25 mouse cellular contexts compared by ENCODE assay signal in genomic region chr8:126647350-126647749, GRCm38 (mm10). TPM values are rescaled to one million over a fixed set of nuclear protein-coding genes. Genes with fewer than 3 reads are reported as not detected.
DNase-seq lines count a peak whose midpoint lies in the region; ATAC-seq and TF ChIP-seq lines count a peak whose summit lies in the region.
"Had no signal": no experiment of that assay in that cellular context is flagged by ENCODE, and none has a peak within 500 bp of the region (broad histone marks: within the 10 kb centered on the region; RNA-seq: fewer than 3 reads in every experiment).

No protein-coding gene starts in this region.

- H3K4me1 ChIP-seq in intestine, embryonic 15.5 days (replicated peaks) = no peaks in the 10 kb centered on the region
- peaks cover 11% of the 10 kb centered on the region for H3K4me1 ChIP-seq in intestine, embryonic 16.5 days (ENCODE audit: control insufficient read depth, insufficient read depth, low read length)
- H3K4me1 ChIP-seq in lung, embryonic 16.5 days (replicated peaks; ENCODE audit: control insufficient read depth, insufficient read depth, low read length) = peaks cover 8% of the 10 kb centered on the region
- H3K4me1 ChIP-seq in liver, embryonic 15.5 days (replicated peaks) = peaks cover 16% of the 10 kb centered on the region
- H3K4me1 ChIP-seq in stomach, postnatal 0 days (replicated peaks; ENCODE audit: control insufficient read depth, insufficient read depth) = no peaks in the 10 kb centered on the region
- H3K4me1 ChIP-seq: forebrain, embryonic 13.5 days; midbrain, embryonic 15.5 days had no signal

- H3K36me3 ChIP-seq in intestine, embryonic 15.5 days = no peaks in the 10 kb centered on the region
- no peaks in the 10 kb centered on the region for H3K36me3 ChIP-seq in intestine, embryonic 16.5 days (ENCODE audit: control insufficient read depth, insufficient read depth, low read length)
- no peaks in the 10 kb centered on the region for H3K36me3 ChIP-seq in lung, embryonic 16.5 days (ENCODE audit: control insufficient read depth, insufficient read depth, low read length)
- H3K36me3 ChIP-seq in liver, embryonic 15.5 days (replicated peaks) = no peaks in the 10 kb centered on the region
- no peaks in the 10 kb centered on the region for H3K36me3 ChIP-seq in stomach, postnatal 0 days (ENCODE audit: control insufficient read depth, insufficient read depth, low read length)
- H3K36me3 ChIP-seq: heart, embryonic 15.5 days; limb, embryonic 12.5 days; midbrain, embryonic 10.5 days; midbrain, embryonic 15.5 days had no signal

- H3K4me2 ChIP-seq in intestine, embryonic 15.5 days (replicated peaks) = no peak overlapping the region
- no peak overlapping the region for H3K4me2 ChIP-seq in intestine, embryonic 16.5 days (ENCODE audit: low read depth, low read length)
- H3K4me2 ChIP-seq in lung, embryonic 16.5 days (ENCODE audit: low read depth, low read length) = no peak overlapping the region
- H3K4me2 ChIP-seq in liver, embryonic 15.5 days = no peak overlapping the region
- H3K4me2 ChIP-seq in stomach, postnatal 0 days (replicated peaks; ENCODE audit: low read depth) = no peak overlapping the region
- H3K4me2 ChIP-seq: forebrain, embryonic 13.5 days; heart, embryonic 15.5 days; limb, embryonic 12.5 days; midbrain, embryonic 15.5 days had no signal

- no peak for TF ChIP-seq EP300 in stomach, postnatal 0 days (optimal IDR thresholded peaks at IDR 0.05)

- DNase-seq in lung, adult 18-20 months = no peak
- no peak for DNase-seq in stomach, postnatal 0 days (ENCODE audit: low spot score)
- no peak for DNase-seq in ovary, postnatal 10 days (ENCODE audit: low spot score)
- DNase-seq: adrenal gland, postnatal 25 days; B cell, adult 2 months; cerebellum, adult 11-12 months; cerebellum, adult 9-11 months; embryo, embryonic 11 days; gastrocnemius, postnatal 25 days; kidney, adult 8-10 months; lung, postnatal 14 days; thymus, postnatal 14 days had no signal

- ATAC-seq in intestine, embryonic 15.5 days = no peak
- no peak for ATAC-seq in intestine, embryonic 16.5 days
- ATAC-seq in lung, embryonic 16.5 days (ENCODE audit: low read depth) = no peak
- ATAC-seq in liver, embryonic 15.5 days (ENCODE audit: insufficient read depth) = peak; percentile 49
- ATAC-seq in stomach, postnatal 0 days (ENCODE audit: low FRiP score, low TSS enrichment) = no peak
- ATAC-seq: forebrain, embryonic 13.5 days; hindbrain, embryonic 16.5 days; midbrain, embryonic 15.5 days had no signal

- H3K4me3 ChIP-seq in intestine, embryonic 15.5 days (replicated peaks) = no peak overlapping the region
- no peak overlapping the region for H3K4me3 ChIP-seq in intestine, embryonic 16.5 days (ENCODE audit: low read length)
- no peak overlapping the region for H3K4me3 ChIP-seq in lung, embryonic 16.5 days (ENCODE audit: low read length)
- no peak overlapping the region for H3K4me3 ChIP-seq in liver, embryonic 15.5 days (replicated peaks)
- H3K4me3 ChIP-seq in stomach, postnatal 0 days (ENCODE audit: low read depth, low read length) = no peak overlapping the region
- H3K4me3 ChIP-seq: forebrain, embryonic 13.5 days; heart, embryonic 15.5 days; layer of hippocampus, adult 2 months; left cerebral cortex, adult 2 months; limb, embryonic 12.5 days; midbrain, embryonic 10.5 days; midbrain, embryonic 15.5 days had no signal

- no peaks in the 10 kb centered on the region for H3K9me3 ChIP-seq in intestine, embryonic 15.5 days
- H3K9me3 ChIP-seq in intestine, embryonic 16.5 days (ENCODE audit: control insufficient read depth, low read length) = no peaks in the 10 kb centered on the region; the same call in 1 of the 2 replicates
- peaks cover 3% of the 10 kb centered on the region; the same call in 1 of the 2 replicates for H3K9me3 ChIP-seq in lung, embryonic 16.5 days (ENCODE audit: control insufficient read depth, low read length)
- H3K9me3 ChIP-seq in liver, embryonic 15.5 days (replicated peaks) = no peaks in the 10 kb centered on the region
- no peaks in the 10 kb centered on the region for H3K9me3 ChIP-seq in stomach, postnatal 0 days (ENCODE audit: control insufficient read depth, low read length)
- H3K9me3 ChIP-seq: heart, embryonic 15.5 days; limb, embryonic 12.5 days; midbrain, embryonic 15.5 days had no signal

- TF ChIP-seq CTCF in stomach, postnatal 0 days (IDR thresholded peaks at IDR 0.05; ENCODE audit: low read depth) = no peak

- H3K27me3 ChIP-seq in intestine, embryonic 15.5 days (replicated peaks) = no peaks in the 10 kb centered on the region
- H3K27me3 ChIP-seq in intestine, embryonic 16.5 days (replicated peaks; ENCODE audit: control insufficient read depth, insufficient read depth, low read length) = no peaks in the 10 kb centered on the region
- H3K27me3 ChIP-seq in lung, embryonic 16.5 days (ENCODE audit: control insufficient read depth, insufficient read depth, low read depth, low read length) = no peaks in the 10 kb centered on the region
- no peaks in the 10 kb centered on the region for H3K27me3 ChIP-seq in liver, embryonic 15.5 days
- no peaks in the 10 kb centered on the region for H3K27me3 ChIP-seq in stomach, postnatal 0 days (ENCODE audit: control insufficient read depth, insufficient read depth, low read length)
- H3K27me3 ChIP-seq: forebrain, embryonic 13.5 days; heart, embryonic 15.5 days; limb, embryonic 12.5 days; midbrain, embryonic 15.5 days had no signal

- H3K27ac ChIP-seq in intestine, embryonic 15.5 days = peak overlapping the region; percentile 46
- no peak overlapping the region for H3K27ac ChIP-seq in intestine, embryonic 16.5 days (ENCODE audit: low read length)
- 0 out of 2 replicates have a peak overlapping the region, but pooled peaks have one; percentile 34 for H3K27ac ChIP-seq in lung, embryonic 16.5 days (ENCODE audit: low read length)
- no peak overlapping the region for H3K27ac ChIP-seq in liver, embryonic 15.5 days (replicated peaks)
- H3K27ac ChIP-seq in stomach, postnatal 0 days (replicated peaks) = peak overlapping the region; percentile 40; the same call in 1 of the 2 replicates
- H3K27ac ChIP-seq: forebrain, embryonic 13.5 days; layer of hippocampus, adult 2 months; left cerebral cortex, adult 2 months; limb, embryonic 12.5 days; liver, embryonic 14.5 days; midbrain, embryonic 10.5 days; midbrain, embryonic 15.5 days had no signal

- WGBS in intestine, embryonic 15.5 days = 51% methylated on average over 1 of the region's 1 CpGs
- WGBS in intestine, embryonic 16.5 days = 45% methylated on average over 1 of the region's 1 CpGs
- 68% methylated on average over 1 of the region's 1 CpGs for WGBS in lung, embryonic 16.5 days
- 53% methylated on average over 1 of the region's 1 CpGs for WGBS in liver, embryonic 15.5 days (ENCODE audit: insufficient replicate concordance)
- 50% methylated on average over 1 of the region's 1 CpGs for WGBS in stomach, postnatal 0 days

- no peak overlapping the region for H3K9ac ChIP-seq in intestine, embryonic 15.5 days
- no peak overlapping the region for H3K9ac ChIP-seq in intestine, embryonic 16.5 days (ENCODE audit: low read depth, low read length)
- H3K9ac ChIP-seq in lung, embryonic 16.5 days (ENCODE audit: low read length) = no peak overlapping the region
- H3K9ac ChIP-seq in liver, embryonic 15.5 days = no peak overlapping the region
- no peak overlapping the region for H3K9ac ChIP-seq in stomach, postnatal 0 days (ENCODE audit: low read length)
- H3K9ac ChIP-seq: forebrain, embryonic 13.5 days; heart, embryonic 15.5 days; limb, embryonic 12.5 days; liver, embryonic 14.5 days; midbrain, embryonic 15.5 days had no signal

RNA-seq across cellular contexts. Expression of gene Irf2bp2, which starts 53.6 kb away (rescaled TPM):
- polyA plus RNA-seq in intestine, embryonic 15.5 days (2015; fragmentation: Nextera tagmentation; extraction: Ambion mirVana) = 14.1 and 16.1 TPM in 2 replicates
- polyA plus RNA-seq in intestine, embryonic 16.5 days (2015; fragmentation: Nextera tagmentation; extraction: Ambion mirVana) = 11.5 and 11.9 TPM in 2 replicates
- polyA plus RNA-seq in lung, embryonic 16.5 days (2015; fragmentation: Nextera tagmentation; extraction: Ambion mirVana) = 11.7 and 12.8 TPM in 2 replicates
- polyA plus RNA-seq in liver, embryonic 15.5 days (2015; fragmentation: Nextera tagmentation; extraction: Ambion mirVana) = 3.8 and 4.0 TPM in 2 replicates
- polyA plus RNA-seq in stomach, postnatal 0 days (2015; fragmentation: Nextera tagmentation; extraction: Ambion mirVana) = 10.1 and 10.2 TPM in 2 replicates

Comparison
In these comparisons a context has a peak if more than half of its experiments do, and no peak if none do; other contexts are left out.
1. H3K27ac ChIP-seq: peak in intestine, embryonic 15.5 days (single experiment), lung, embryonic 16.5 days (single experiment) and stomach, postnatal 0 days (single experiment); none in intestine, embryonic 16.5 days (single experiment) and liver, embryonic 15.5 days (single experiment).